Mouse (Mus musculus): Measurements from ENCODE around the gene Nhlrc2. TPM values are rescaled to one million over a fixed set of nuclear protein-coding genes. Genes with fewer than 3 reads are reported as not detected.

The Nhlrc2 gene
- polyA plus RNA-seq, 1 experiment from 2014 or later, result 7.8 TPM

- Histone ChIP-seq H3K27ac (ENCODE audit: low read length) (no peak overlapping the region), H3K4me3 (ENCODE audit: low read depth, low read length) (no peak overlapping the region), H3K9ac (ENCODE audit: low read depth, low read length) (no peak overlapping the region), H3K36me3 (ENCODE audit: control insufficient read depth, insufficient read depth, low read length) (no peaks in the 10 kb centered on the region), H3K4me1 (ENCODE audit: control insufficient read depth, insufficient read depth, low read length) (no peaks in the 10 kb centered on the region), H3K9me3 (replicated peaks; ENCODE audit: control insufficient read depth, low read length, poor library complexity, severe bottlenecking) (no peaks in the 10 kb centered on the region), H3K4me2 (ENCODE audit: low read length) (no peak overlapping the region), H3K27me3 (ENCODE audit: control insufficient read depth, insufficient read depth, low read depth, low read length) (no peaks in the 10 kb centered on the region)
- WGBS, result 87% methylated on average over 6 of the region's 6 CpGs
- ATAC-seq, result no peak
Measured at GRCm38 (mm10) chr19:56573184-56573583, 25.1 kb downstream of the Nhlrc2 start.

- Histone ChIP-seq H3K27ac (ENCODE audit: low read length) (no peak overlapping the region), H3K27me3 (ENCODE audit: control insufficient read depth, insufficient read depth, low read depth, low read length) (no peaks in the 10 kb centered on the region), H3K4me3 (ENCODE audit: low read depth, low read length) (no peak overlapping the region), H3K4me1 (ENCODE audit: control insufficient read depth, insufficient read depth, low read length) (no peaks in the 10 kb centered on the region), H3K9ac (ENCODE audit: low read depth, low read length) (no peak overlapping the region), H3K36me3 (ENCODE audit: control insufficient read depth, insufficient read depth, low read length) (no peaks in the 10 kb centered on the region; the same call in 1 of the 2 replicates), H3K4me2 (ENCODE audit: low read length) (no peak overlapping the region), H3K9me3 (replicated peaks; ENCODE audit: control insufficient read depth, low read length, poor library complexity, severe bottlenecking) (no peaks in the 10 kb centered on the region)
- no peak for ATAC-seq
- 94% methylated on average over 1 of the region's 1 CpGs for WGBS
Measured at GRCm38 (mm10) chr19:56577801-56578200, 29.7 kb downstream of the Nhlrc2 start.

- Histone ChIP-seq H3K4me1 (ENCODE audit: control insufficient read depth, insufficient read depth, low read length) (0 out of 2 replicates have a peak, but pooled peaks cover 2% of the 10 kb centered on the region), H3K9ac (ENCODE audit: low read depth, low read length) (no peak overlapping the region), H3K4me3 (ENCODE audit: low read depth, low read length) (no peak overlapping the region), H3K9me3 (replicated peaks; ENCODE audit: control insufficient read depth, low read length, poor library complexity, severe bottlenecking) (no peaks in the 10 kb centered on the region), H3K36me3 (ENCODE audit: control insufficient read depth, insufficient read depth, low read length) (no peaks in the 10 kb centered on the region; the same call in 1 of the 2 replicates), H3K27me3 (ENCODE audit: control insufficient read depth, insufficient read depth, low read depth, low read length) (no peaks in the 10 kb centered on the region), H3K27ac (ENCODE audit: low read length) (no peak overlapping the region), H3K4me2 (ENCODE audit: low read length) (no peak overlapping the region)
- ATAC-seq, result no peak
- WGBS, result 95% methylated on average over 5 of the region's 5 CpGs
Measured at GRCm38 (mm10) chr19:56581981-56582380, 33.9 kb downstream of the Nhlrc2 start.

- H3K9ac ChIP-seq (ENCODE audit: low read depth, low read length), result no peak overlapping the region
- H3K27me3 ChIP-seq (ENCODE audit: control insufficient read depth, insufficient read depth, low read depth, low read length), result no peaks in the 10 kb centered on the region
- 78% methylated on average over 5 of the region's 5 CpGs for WGBS
- no peak overlapping the region for H3K4me2 ChIP-seq (ENCODE audit: low read length)
- H3K4me1 ChIP-seq (ENCODE audit: control insufficient read depth, insufficient read depth, low read length), result 0 out of 2 replicates have a peak, but pooled peaks cover 2% of the 10 kb centered on the region
- H3K36me3 ChIP-seq (ENCODE audit: control insufficient read depth, insufficient read depth, low read length), result peaks cover 5% of the 10 kb centered on the region
- ATAC-seq, result no peak
- H3K9me3 ChIP-seq (replicated peaks; ENCODE audit: control insufficient read depth, low read length, poor library complexity, severe bottlenecking), result no peaks in the 10 kb centered on the region
- H3K4me3 ChIP-seq (ENCODE audit: low read depth, low read length), result no peak overlapping the region
- H3K27ac ChIP-seq (ENCODE audit: low read length), result no peak overlapping the region
Measured at GRCm38 (mm10) chr19:56583785-56584184, 35.7 kb downstream of the Nhlrc2 start.

- no peaks in the 10 kb centered on the region for H3K9me3 ChIP-seq (replicated peaks; ENCODE audit: control insufficient read depth, low read length, poor library complexity, severe bottlenecking)
- H3K9ac ChIP-seq (ENCODE audit: low read depth, low read length), result no peak overlapping the region
- WGBS, result 81% methylated on average over 3 of the region's 3 CpGs
- no peak overlapping the region for H3K4me3 ChIP-seq (ENCODE audit: low read depth, low read length)
- no peak for ATAC-seq
- H3K36me3 ChIP-seq (ENCODE audit: control insufficient read depth, insufficient read depth, low read length), result peaks cover 6% of the 10 kb centered on the region
- no peak overlapping the region for H3K27ac ChIP-seq (ENCODE audit: low read length)
- no peaks in the 10 kb centered on the region for H3K27me3 ChIP-seq (ENCODE audit: control insufficient read depth, insufficient read depth, low read depth, low read length)
- H3K4me2 ChIP-seq (ENCODE audit: low read length), result no peak overlapping the region
- 0 out of 2 replicates have a peak, but pooled peaks cover 2% of the 10 kb centered on the region for H3K4me1 ChIP-seq (ENCODE audit: control insufficient read depth, insufficient read depth, low read length)
Measured at GRCm38 (mm10) chr19:56584288-56584687, 36.2 kb downstream of the Nhlrc2 start.

GRCm38 (mm10) chr19:56586320-56586719, 38.3 kb downstream of the Nhlrc2 start:
- WGBS, result 80% methylated on average over 8 of the region's 8 CpGs
- Histone ChIP-seq H3K9me3 (replicated peaks; ENCODE audit: control insufficient read depth, low read length, poor library complexity, severe bottlenecking) (no peaks in the 10 kb centered on the region), H3K4me2 (ENCODE audit: low read length) (no peak overlapping the region), H3K4me1 (ENCODE audit: control insufficient read depth, insufficient read depth, low read length) (0 out of 2 replicates have a peak, but pooled peaks cover 2% of the 10 kb centered on the region), H3K27ac (ENCODE audit: low read length) (0 out of 2 replicates have a peak overlapping the region, but pooled peaks have one; percentile 1), H3K4me3 (ENCODE audit: low read depth, low read length) (no peak overlapping the region), H3K36me3 (ENCODE audit: control insufficient read depth, insufficient read depth, low read length) (peaks cover 14% of the 10 kb centered on the region), H3K9ac (ENCODE audit: low read depth, low read length) (no peak overlapping the region), H3K27me3 (ENCODE audit: control insufficient read depth, insufficient read depth, low read depth, low read length) (no peaks in the 10 kb centered on the region)
- ATAC-seq, result peak; percentile 42; the same call in 1 of the 2 replicates

- Histone ChIP-seq H3K4me1 (ENCODE audit: control insufficient read depth, insufficient read depth, low read length) (0 out of 2 replicates have a peak, but pooled peaks cover 2% of the 10 kb centered on the region), H3K4me2 (ENCODE audit: low read length) (no peak overlapping the region), H3K9me3 (replicated peaks; ENCODE audit: control insufficient read depth, low read length, poor library complexity, severe bottlenecking) (no peaks in the 10 kb centered on the region), H3K27me3 (ENCODE audit: control insufficient read depth, insufficient read depth, low read depth, low read length) (no peaks in the 10 kb centered on the region), H3K4me3 (ENCODE audit: low read depth, low read length) (no peak overlapping the region), H3K36me3 (ENCODE audit: control insufficient read depth, insufficient read depth, low read length) (peaks cover 21% of the 10 kb centered on the region), H3K9ac (ENCODE audit: low read depth, low read length) (no peak overlapping the region), H3K27ac (ENCODE audit: low read length) (no peak overlapping the region)
- 82% methylated on average over 6 of the region's 6 CpGs for WGBS
- no peak for ATAC-seq
Measured at GRCm38 (mm10) chr19:56588205-56588626, 40.2 kb downstream of the Nhlrc2 start.

- Histone ChIP-seq H3K36me3 (ENCODE audit: control insufficient read depth, insufficient read depth, low read length) (peaks cover 21% of the 10 kb centered on the region), H3K4me3 (ENCODE audit: low read depth, low read length) (no peak overlapping the region), H3K27me3 (ENCODE audit: control insufficient read depth, insufficient read depth, low read depth, low read length) (no peaks in the 10 kb centered on the region), H3K9ac (ENCODE audit: low read depth, low read length) (no peak overlapping the region), H3K27ac (ENCODE audit: low read length) (no peak overlapping the region), H3K9me3 (replicated peaks; ENCODE audit: control insufficient read depth, low read length, poor library complexity, severe bottlenecking) (no peaks in the 10 kb centered on the region), H3K4me1 (ENCODE audit: control insufficient read depth, insufficient read depth, low read length) (0 out of 2 replicates have a peak, but pooled peaks cover 2% of the 10 kb centered on the region), H3K4me2 (ENCODE audit: low read length) (no peak overlapping the region)
- 98% methylated on average over 6 of the region's 6 CpGs for WGBS
- no peak for ATAC-seq
Measured at GRCm38 (mm10) chr19:56589008-56589407, 40.9 kb downstream of the Nhlrc2 start.

GRCm38 (mm10) chr19:56589455-56589854, 41.4 kb downstream of the Nhlrc2 start:
- Histone ChIP-seq H3K9me3 (replicated peaks; ENCODE audit: control insufficient read depth, low read length, poor library complexity, severe bottlenecking) (no peaks in the 10 kb centered on the region), H3K27me3 (ENCODE audit: control insufficient read depth, insufficient read depth, low read depth, low read length) (no peaks in the 10 kb centered on the region), H3K27ac (ENCODE audit: low read length) (no peak overlapping the region), H3K9ac (ENCODE audit: low read depth, low read length) (no peak overlapping the region), H3K4me1 (ENCODE audit: control insufficient read depth, insufficient read depth, low read length) (0 out of 2 replicates have a peak, but pooled peaks cover 2% of the 10 kb centered on the region), H3K36me3 (ENCODE audit: control insufficient read depth, insufficient read depth, low read length) (peaks cover 21% of the 10 kb centered on the region), H3K4me3 (ENCODE audit: low read depth, low read length) (no peak overlapping the region), H3K4me2 (ENCODE audit: low read length) (no peak overlapping the region)
- 96% methylated on average over 5 of the region's 5 CpGs for WGBS
- no peak for ATAC-seq

Data from midbrain, embryonic 16.5 days (tissue).